Mouse (Mus musculus) thymus, adult 2 months (tissue): ENCODE results near the gene 1700021F05Rik.

Source experiments
- CTCF ChIP-seq: fragments of 200-500 bp; IDR thresholded peaks from 2 replicates; pipeline ENCODE4 v1.5.1; 2012; ENCODE audit warnings: mild to moderate bottlenecking, control low read depth, low read length, moderate library complexity, borderline replicate concordance; ENCODE audit not compliant: control insufficient read depth, poor library complexity, insufficient read depth; ENCODE audit errors: extremely low read depth
- POLR2A ChIP-seq: fragments of 200-500 bp; IDR thresholded peaks from 2 replicates; pipeline ENCODE4 v1.6.1; 2012; ENCODE audit warnings: mild to moderate bottlenecking, low read length, control low read depth, moderate library complexity; ENCODE audit not compliant: control insufficient read depth, poor library complexity, insufficient read depth; ENCODE audit errors: extremely low read depth

DNA sequence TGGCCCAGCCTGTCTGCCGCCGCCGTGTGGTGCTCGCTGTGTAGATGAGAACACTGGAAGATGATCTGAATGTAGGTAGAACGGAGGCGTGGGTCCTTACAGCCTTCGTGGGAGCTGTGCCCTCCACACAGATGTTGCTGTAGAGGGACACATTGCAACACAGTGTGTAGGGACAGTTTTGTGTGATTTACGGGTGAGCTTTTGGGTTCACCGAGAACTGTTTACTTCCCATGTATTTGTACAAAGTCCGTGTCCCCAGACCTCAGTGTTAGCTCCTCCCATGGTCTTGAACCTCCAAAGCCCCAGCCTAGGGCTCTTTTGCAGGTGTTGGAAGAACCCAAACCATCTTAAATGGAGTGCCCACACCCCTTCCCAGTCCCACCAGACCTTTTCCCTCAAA lies 27.8 kb downstream of the 1700021F05Rik start:
- no peak for TF ChIP-seq POLR2A
- TF ChIP-seq CTCF = no peak
